Mouse (Mus musculus): Measurements from ENCODE around the gene Pde4d. TPM values are rescaled to one million over a fixed set of nuclear protein-coding genes. Genes with fewer than 3 reads are reported as not detected.

Gene Pde4d
- polyA plus RNA-seq, 1 experiment from 2014 or later: 16.7 TPM

GRCm38 (mm10) chr13:109356252-109356651 lies 906.5 kb downstream of the Pde4d start:
- Histone ChIP-seq H3K4me3 (replicated peaks) (no peak overlapping the region), H3K4me1 (no peaks in the 10 kb centered on the region), H3K9me3 (replicated peaks) (no peaks in the 10 kb centered on the region), H3K9ac (no peak overlapping the region), H3K27ac (no peak overlapping the region), H3K36me3 (no peaks in the 10 kb centered on the region), H3K27me3 (no peaks in the 10 kb centered on the region), H3K4me2 (no peak overlapping the region)
- no peak for ATAC-seq (replicated peaks; ENCODE audit: low FRiP score)
- WGBS: 81% methylated on average over 7 of the region's 7 CpGs

- Histone ChIP-seq H3K4me2 (no peak overlapping the region), H3K27me3 (no peaks in the 10 kb centered on the region), H3K9me3 (replicated peaks) (no peaks in the 10 kb centered on the region), H3K36me3 (no peaks in the 10 kb centered on the region), H3K9ac (no peak overlapping the region), H3K4me3 (replicated peaks) (no peak overlapping the region), H3K4me1 (no peaks in the 10 kb centered on the region), H3K27ac (no peak overlapping the region)
- ATAC-seq (replicated peaks; ENCODE audit: low FRiP score): no peak
- WGBS: 88% methylated on average over 2 of the region's 2 CpGs
Observed at GRCm38 (mm10) chr13:109359994-109360393, 910.2 kb downstream of the Pde4d start.

DNA sequence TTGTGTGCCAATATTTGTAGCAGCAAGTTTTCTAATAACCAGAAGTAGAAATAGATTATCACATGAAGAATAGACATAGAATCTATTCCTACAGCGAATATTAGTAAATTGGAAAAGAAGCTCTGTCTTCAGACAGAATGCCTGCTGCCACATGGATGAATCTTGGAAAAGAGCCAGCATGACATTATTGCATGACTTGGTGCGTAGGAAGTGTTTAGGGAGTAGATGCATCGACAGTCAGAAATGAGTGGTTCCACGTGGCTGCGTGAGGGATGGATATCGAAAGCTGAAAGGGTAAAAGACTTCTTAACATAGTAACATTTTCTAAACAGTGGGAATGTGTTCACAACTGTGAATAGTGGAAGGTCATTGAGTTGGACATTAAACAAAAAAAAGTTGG lies 912.6 kb downstream of the Pde4d start:
- no peaks in the 10 kb centered on the region for H3K4me1 ChIP-seq
- 69% methylated on average over 6 of the region's 6 CpGs for WGBS
- no peak for ATAC-seq (replicated peaks; ENCODE audit: low FRiP score)

GRCm38 (mm10) chr13:109374465-109374864 lies 924.7 kb downstream of the Pde4d start:
- WGBS: 76% methylated on average over 5 of the region's 5 CpGs
- no peaks in the 10 kb centered on the region for H3K27me3 ChIP-seq
- H3K4me3 ChIP-seq (replicated peaks): no peak overlapping the region
- H3K9me3 ChIP-seq (replicated peaks): no peaks in the 10 kb centered on the region
- no peak overlapping the region for H3K27ac ChIP-seq
- H3K9ac ChIP-seq: no peak overlapping the region
- H3K4me2 ChIP-seq: no peak overlapping the region
- no peaks in the 10 kb centered on the region for H3K4me1 ChIP-seq
- no peaks in the 10 kb centered on the region for H3K36me3 ChIP-seq
- no peak for ATAC-seq (replicated peaks; ENCODE audit: low FRiP score)

More for the DNA sequence above, 912.6 kb downstream of the Pde4d start:
- Histone ChIP-seq H3K27ac (no peak overlapping the region), H3K4me3 (replicated peaks) (no peak overlapping the region), H3K9ac (no peak overlapping the region), H3K27me3 (no peaks in the 10 kb centered on the region), H3K36me3 (no peaks in the 10 kb centered on the region), H3K9me3 (replicated peaks) (no peaks in the 10 kb centered on the region), H3K4me2 (no peak overlapping the region)

- Histone ChIP-seq H3K4me3 (replicated peaks) (no peak overlapping the region), H3K27me3 (no peaks in the 10 kb centered on the region), H3K4me2 (no peak overlapping the region), H3K36me3 (no peaks in the 10 kb centered on the region), H3K27ac (no peak overlapping the region), H3K9ac (no peak overlapping the region), H3K9me3 (replicated peaks) (no peaks in the 10 kb centered on the region), H3K4me1 (no peaks in the 10 kb centered on the region)
- 27% methylated on average over 1 of the region's 1 CpGs for WGBS
- no peak for ATAC-seq (replicated peaks; ENCODE audit: low FRiP score)
Observed at GRCm38 (mm10) chr13:109376681-109377080, 926.9 kb downstream of the Pde4d start.

DNA sequence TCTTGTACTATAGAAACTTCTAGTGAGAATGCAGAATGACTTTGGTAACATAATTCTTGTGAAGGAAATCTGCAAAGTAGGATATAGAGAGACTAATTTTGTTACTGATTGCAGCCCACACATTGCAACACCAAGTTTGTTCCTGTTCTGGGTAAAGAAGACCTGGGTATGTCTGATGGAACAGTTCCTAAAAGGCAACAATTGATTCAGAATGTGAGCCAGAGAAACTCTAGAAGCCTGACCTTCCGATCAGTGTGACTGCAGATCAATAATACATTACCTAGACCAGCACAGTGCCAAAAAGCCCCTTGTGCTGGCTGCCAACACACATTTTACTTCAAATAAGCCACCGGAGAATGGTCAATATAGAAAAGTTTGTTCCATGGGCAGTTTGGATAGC lies 930.4 kb downstream of the Pde4d start:
- H3K9ac ChIP-seq: no peak overlapping the region
- no peak for ATAC-seq (replicated peaks; ENCODE audit: low FRiP score)
- H3K4me2 ChIP-seq: no peak overlapping the region
- H3K4me3 ChIP-seq (replicated peaks): no peak overlapping the region
- H3K27me3 ChIP-seq: no peaks in the 10 kb centered on the region
- 96% methylated on average over 2 of the region's 2 CpGs for WGBS
- no peak overlapping the region for H3K27ac ChIP-seq
- no peaks in the 10 kb centered on the region for H3K9me3 ChIP-seq (replicated peaks)
- H3K36me3 ChIP-seq: no peaks in the 10 kb centered on the region
- H3K4me1 ChIP-seq: no peaks in the 10 kb centered on the region

GRCm38 (mm10) chr13:109388626-109389220 lies 939.0 kb downstream of the Pde4d start:
- 40% methylated on average over 8 of the region's 8 CpGs for WGBS
- H3K36me3 ChIP-seq: no peaks in the 10 kb centered on the region
- H3K4me3 ChIP-seq (replicated peaks): no peak overlapping the region

DNA sequence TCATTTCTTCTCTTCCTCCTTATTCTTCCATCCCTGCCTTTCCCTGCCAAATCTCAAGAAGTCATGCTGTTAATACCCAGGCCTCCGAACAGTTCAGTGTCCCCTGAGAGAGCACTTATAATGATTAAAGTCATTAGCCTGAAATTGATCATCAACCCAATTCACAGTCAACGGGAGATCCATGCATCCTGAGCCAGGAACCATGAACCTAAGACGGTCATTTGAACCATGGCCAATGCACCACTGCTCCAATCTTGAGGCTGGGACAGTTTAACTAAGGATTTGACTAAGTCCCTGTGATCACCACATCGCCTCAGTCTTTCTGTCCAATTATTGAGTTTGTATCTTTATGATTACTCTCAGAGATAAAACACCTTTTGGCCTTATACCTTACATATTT lies 952.6 kb downstream of the Pde4d start:
- Histone ChIP-seq H3K4me1 (no peaks in the 10 kb centered on the region), H3K27me3 (no peaks in the 10 kb centered on the region), H3K27ac (no peak overlapping the region), H3K4me3 (replicated peaks) (no peak overlapping the region), H3K36me3 (no peaks in the 10 kb centered on the region), H3K9me3 (replicated peaks) (no peaks in the 10 kb centered on the region), H3K9ac (no peak overlapping the region), H3K4me2 (no peak overlapping the region)
- 83% methylated on average over 4 of the region's 4 CpGs for WGBS
- ATAC-seq (replicated peaks; ENCODE audit: low FRiP score): no peak

More at GRCm38 (mm10) chr13:109388626-109389220, 939.0 kb downstream of the Pde4d start:
- Histone ChIP-seq H3K9ac (no peak overlapping the region), H3K27me3 (no peaks in the 10 kb centered on the region), H3K9me3 (replicated peaks) (no peaks in the 10 kb centered on the region), H3K27ac (no peak overlapping the region), H3K4me2 (no peak overlapping the region), H3K4me1 (0 out of 2 replicates have a peak, but pooled peaks cover 4% of the 10 kb centered on the region)
- ATAC-seq (replicated peaks; ENCODE audit: low FRiP score): no peak

- no peak overlapping the region for H3K4me3 ChIP-seq (replicated peaks)
- no peaks in the 10 kb centered on the region for H3K4me1 ChIP-seq
Observed at GRCm38 (mm10) chr13:109402936-109403335, 953.2 kb downstream of the Pde4d start.

GRCm38 (mm10) chr13:109406341-109406740 lies 956.6 kb downstream of the Pde4d start:
- no peak overlapping the region for H3K4me3 ChIP-seq (replicated peaks)
- H3K27me3 ChIP-seq: no peaks in the 10 kb centered on the region
- 94% methylated on average over 8 of the region's 8 CpGs for WGBS
- no peak overlapping the region for H3K27ac ChIP-seq
- no peaks in the 10 kb centered on the region for H3K4me1 ChIP-seq
- no peak overlapping the region for H3K4me2 ChIP-seq
- no peaks in the 10 kb centered on the region for H3K9me3 ChIP-seq (replicated peaks)
- ATAC-seq (replicated peaks; ENCODE audit: low FRiP score): no peak
- no peaks in the 10 kb centered on the region for H3K36me3 ChIP-seq
- no peak overlapping the region for H3K9ac ChIP-seq

More at GRCm38 (mm10) chr13:109402936-109403335, 953.2 kb downstream of the Pde4d start:
- WGBS: 55% methylated on average over 2 of the region's 2 CpGs
- Histone ChIP-seq H3K27me3 (no peaks in the 10 kb centered on the region), H3K27ac (no peak overlapping the region), H3K9ac (no peak overlapping the region), H3K9me3 (replicated peaks) (no peaks in the 10 kb centered on the region), H3K36me3 (no peaks in the 10 kb centered on the region), H3K4me2 (no peak overlapping the region)
- no peak for ATAC-seq (replicated peaks; ENCODE audit: low FRiP score)

DNA sequence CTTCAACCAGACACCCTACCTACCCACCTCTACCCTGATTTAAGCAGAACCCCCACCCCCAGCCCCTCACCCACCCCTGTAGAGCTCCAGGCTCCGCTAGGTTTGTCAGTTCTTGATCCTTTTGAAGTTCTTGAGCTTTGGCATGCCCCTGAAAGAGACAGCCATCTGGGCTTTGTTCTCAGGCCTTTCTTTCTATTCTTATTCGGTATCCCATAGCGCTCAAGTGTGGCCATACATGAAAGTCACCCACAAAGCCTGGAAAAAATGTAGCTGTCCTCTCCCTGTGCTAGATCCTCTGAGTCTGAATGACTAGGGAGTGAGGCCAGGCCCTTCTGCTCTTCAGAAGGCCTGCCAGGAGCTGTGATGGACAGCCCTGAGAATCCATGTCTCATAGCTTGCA lies 957.6 kb downstream of the Pde4d start:
- Histone ChIP-seq H3K4me3 (replicated peaks) (no peak overlapping the region), H3K9me3 (replicated peaks) (no peaks in the 10 kb centered on the region), H3K4me1 (no peaks in the 10 kb centered on the region), H3K9ac (no peak overlapping the region), H3K36me3 (no peaks in the 10 kb centered on the region), H3K4me2 (no peak overlapping the region), H3K27ac (no peak overlapping the region), H3K27me3 (no peaks in the 10 kb centered on the region)
- no peak for ATAC-seq (replicated peaks; ENCODE audit: low FRiP score)
- 85% methylated on average over 3 of the region's 3 CpGs for WGBS

- Histone ChIP-seq H3K4me3 (replicated peaks) (no peak overlapping the region), H3K4me2 (no peak overlapping the region), H3K9ac (no peak overlapping the region), H3K27me3 (no peaks in the 10 kb centered on the region), H3K9me3 (replicated peaks) (peaks cover 8% of the 10 kb centered on the region; the same call in 1 of the 2 replicates), H3K36me3 (no peaks in the 10 kb centered on the region), H3K27ac (no peak overlapping the region), H3K4me1 (0 out of 2 replicates have a peak, but pooled peaks cover 3% of the 10 kb centered on the region)
- no peak for ATAC-seq (replicated peaks; ENCODE audit: low FRiP score)
- WGBS: 82% methylated on average over 3 of the region's 3 CpGs
Observed at GRCm38 (mm10) chr13:109420426-109420825, 970.7 kb downstream of the Pde4d start.

DNA sequence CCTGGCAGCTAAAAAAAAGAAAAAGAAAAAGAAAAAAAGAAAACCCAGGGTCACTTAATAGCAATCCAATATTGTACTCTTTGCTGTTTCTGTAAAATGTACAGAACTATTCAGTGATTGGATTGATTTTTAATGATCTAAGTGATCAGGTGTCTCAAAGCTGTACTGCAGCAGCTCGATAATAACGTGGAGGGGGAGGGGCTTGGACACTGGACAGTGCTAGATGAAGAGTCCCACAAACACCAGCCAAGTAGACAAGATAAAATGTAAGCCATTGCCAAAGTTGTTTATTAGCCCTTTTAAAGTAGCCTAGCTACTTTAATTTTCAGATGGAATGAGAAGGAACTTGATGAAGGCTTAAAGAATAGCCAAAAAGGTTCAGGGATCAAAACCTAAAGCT lies 975.2 kb downstream of the Pde4d start:
- 0 out of 2 replicates have a peak, but pooled peaks have one; percentile 34 for ATAC-seq (replicated peaks; ENCODE audit: low FRiP score)

More for the DNA sequence above, 975.2 kb downstream of the Pde4d start:
- Histone ChIP-seq H3K27me3 (no peaks in the 10 kb centered on the region), H3K9me3 (replicated peaks) (peaks cover 8% of the 10 kb centered on the region; the same call in 1 of the 2 replicates), H3K4me3 (replicated peaks) (no peak overlapping the region), H3K4me1 (0 out of 2 replicates have a peak, but pooled peaks cover 17% of the 10 kb centered on the region), H3K36me3 (no peaks in the 10 kb centered on the region), H3K27ac (no peak overlapping the region), H3K4me2 (0 out of 2 replicates have a peak overlapping the region, but pooled peaks have one; percentile 45), H3K9ac (no peak overlapping the region)
- 37% methylated on average over 2 of the region's 2 CpGs for WGBS
